In the genomic region with DNA sequence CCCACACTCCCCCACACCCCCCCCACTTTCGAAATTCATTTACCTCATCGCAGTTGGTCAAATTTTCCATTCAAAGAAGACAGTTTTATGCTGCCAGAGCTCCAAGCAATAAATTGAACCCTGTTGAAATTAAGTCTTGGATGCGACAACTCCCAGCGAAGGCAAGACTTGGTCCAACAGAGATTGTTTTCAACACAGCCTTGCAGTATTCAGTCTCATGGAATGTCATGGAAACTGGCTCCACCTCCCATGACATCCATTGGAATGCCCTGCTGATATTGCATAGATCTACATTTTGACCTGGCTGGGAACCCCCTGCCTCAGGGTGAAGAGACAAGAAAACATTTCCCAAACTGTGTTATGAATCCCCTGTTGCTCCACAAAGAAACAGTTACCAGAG, we compare ENCODE assay signal across 8 mouse cellular contexts. TPM values are rescaled to one million over a fixed set of nuclear protein-coding genes. Genes with fewer than 3 reads are reported as not detected.
A peak's percentile ranks its signal among the peaks of the same experiment; 100 is the strongest.
DNase-seq lines count a peak whose midpoint lies in the region; ATAC-seq and TF ChIP-seq lines count a peak whose summit lies in the region.

Gene Man1a (minus strand): TSS at position 190 of the 400 bp plus-strand sequence.

- H3K27me3 ChIP-seq in intestine, embryonic 16.5 days (replicated peaks; ENCODE audit: control insufficient read depth, insufficient read depth, low read length), result no peaks in the 10 kb centered on the region
- no peaks in the 10 kb centered on the region for H3K27me3 ChIP-seq in neural tube, embryonic 15.5 days (replicated peaks)

- H3K9me3 ChIP-seq in intestine, embryonic 16.5 days (ENCODE audit: control insufficient read depth, low read length), result no peaks in the 10 kb centered on the region
- no peaks in the 10 kb centered on the region for H3K9me3 ChIP-seq in neural tube, embryonic 15.5 days (replicated peaks)

- H3K4me2 ChIP-seq in intestine, embryonic 16.5 days (ENCODE audit: low read depth, low read length), result peak within 1 kb of the TSS; percentile 88
- peak within 1 kb of the TSS; percentile 99 for H3K4me2 ChIP-seq in neural tube, embryonic 15.5 days

- ATAC-seq in intestine, embryonic 16.5 days, result no peak
- ATAC-seq in neural tube, embryonic 15.5 days (ENCODE audit: low FRiP score), result no peak

- no peak for DNase-seq in left cerebral cortex, adult 18-20 months (ENCODE audit: low spot score in 2 of 2)
- no peak for DNase-seq in left cerebral cortex, adult 11 months (ENCODE audit: low spot score)
- DNase-seq in embryo, embryonic 10 days (ENCODE audit: low spot score), result peak; percentile 57
- peak; percentile 95 for DNase-seq in heart, adult 11 months
- peak; percentile 17 for DNase-seq in lung, adult 2 months
- no peak for DNase-seq in cerebellum, adult 9-11 months

- WGBS in intestine, embryonic 16.5 days, result 9% methylated on average over 4 of the region's 4 CpGs
- 8% methylated on average over 4 of the region's 4 CpGs for WGBS in lung, adult 2 months
- 4% methylated on average over 4 of the region's 4 CpGs for WGBS in neural tube, embryonic 15.5 days

- no peaks in the 10 kb centered on the region for H3K36me3 ChIP-seq in intestine, embryonic 16.5 days (ENCODE audit: control insufficient read depth, insufficient read depth, low read length)
- no peaks in the 10 kb centered on the region for H3K36me3 ChIP-seq in neural tube, embryonic 15.5 days

- TF ChIP-seq CTCF in lung, adult 2 months (IDR thresholded peaks at IDR 0.05; ENCODE audit: insufficient read depth, low read length), result no peak

- no peak for TF ChIP-seq POLR2A in lung, adult 2 months (IDR thresholded peaks at IDR 0.05; ENCODE audit: borderline replicate concordance, extremely low read depth, low read depth, low read length)

- H3K27ac ChIP-seq in intestine, embryonic 16.5 days (ENCODE audit: low read length), result peak within 1 kb of the TSS; percentile 92
- no peak within 1 kb of the TSS; the same call in 1 of the 2 replicates for H3K27ac ChIP-seq in neural tube, embryonic 15.5 days (replicated peaks)

- H3K4me1 ChIP-seq in intestine, embryonic 16.5 days (ENCODE audit: control insufficient read depth, insufficient read depth, low read length), result peaks cover 3% of the 10 kb centered on the region; the same call in 1 of the 2 replicates
- H3K4me1 ChIP-seq in lung, adult 2 months (ENCODE audit: control insufficient read depth, insufficient read depth, low read length), result peaks cover 5% of the 10 kb centered on the region
- peaks cover 21% of the 10 kb centered on the region for H3K4me1 ChIP-seq in neural tube, embryonic 15.5 days

- peak within 1 kb of the TSS; percentile 95 for H3K4me3 ChIP-seq in intestine, embryonic 16.5 days (ENCODE audit: low read length)
- peak within 1 kb of the TSS; percentile 80 for H3K4me3 ChIP-seq in lung, adult 2 months (replicated peaks; ENCODE audit: extremely low read depth, low read depth, low read length)
- H3K4me3 ChIP-seq in neural tube, embryonic 15.5 days (replicated peaks), result peak within 1 kb of the TSS; percentile 90

- H3K9ac ChIP-seq in intestine, embryonic 16.5 days (ENCODE audit: low read depth, low read length), result peak within 1 kb of the TSS; percentile 90
- H3K9ac ChIP-seq in neural tube, embryonic 15.5 days (replicated peaks), result peak within 1 kb of the TSS; percentile 72

RNA-seq across cellular contexts. Expression of gene Man1a, which starts in this region (rescaled TPM):
- total RNA-seq in left cerebral cortex, adult 18-20 months (2021), result 10 to 100 TPM; 20.8 to 23.8 TPM
- 11.2 and 15.4 TPM in 2 replicates for polyA plus RNA-seq in intestine, embryonic 16.5 days (2015; fragmentation: Nextera tagmentation; extraction: Ambion mirVana)
- polyA plus RNA-seq in lung, adult 2 months (2012; rRNA removed), result 13.2 and 15.1 TPM in 2 replicates
- polyA plus RNA-seq in neural tube, embryonic 15.5 days (2015; fragmentation: Nextera tagmentation; extraction: Ambion mirVana), result 5.3 TPM in 2 replicates

Comparison
In these comparisons a context has a peak if more than half of its experiments do, and no peak if none do; other contexts are left out.
1. DNase-seq: peak in embryo, embryonic 10 days (single experiment), heart, adult 11 months (single experiment) and lung, adult 2 months (single experiment); none in left cerebral cortex, adult 18-20 months (0 of 2), left cerebral cortex, adult 11 months (single experiment) and cerebellum, adult 9-11 months (single experiment).
2. Peak in every context shown above with its lines, with median percentiles within 50 percentile points of each other: H3K4me3 ChIP-seq.